Mouse (Mus musculus) layer of hippocampus, adult 8-10 months (tissue): ENCODE measurements around the gene Rrh. TPM values are rescaled to one million over a fixed set of nuclear protein-coding genes. Genes with fewer than 3 reads are reported as not detected.
"Not testable (repeated sequence)": the region's sequence is repeated elsewhere in the genome, so short reads cannot be mapped to it uniquely, and the experiment has no call there.

Experiments
- DNase-seq, 2 experiments: peaks; one replicate each; pipeline ENCODE4 v3.0.0; 2022; ENCODE audit warnings: low spot score in 2 of 2
- total RNA-seq, 4 experiments: library from RNA; stranded (reverse); gene quantifications; 2 replicates each; pipeline ENCODE4 v1.2.4; 2022

The Rrh gene
- total RNA-seq, 4 experiments from 2014 or later = 0.82 to 1.4 (median 0.98) TPM

DNA sequence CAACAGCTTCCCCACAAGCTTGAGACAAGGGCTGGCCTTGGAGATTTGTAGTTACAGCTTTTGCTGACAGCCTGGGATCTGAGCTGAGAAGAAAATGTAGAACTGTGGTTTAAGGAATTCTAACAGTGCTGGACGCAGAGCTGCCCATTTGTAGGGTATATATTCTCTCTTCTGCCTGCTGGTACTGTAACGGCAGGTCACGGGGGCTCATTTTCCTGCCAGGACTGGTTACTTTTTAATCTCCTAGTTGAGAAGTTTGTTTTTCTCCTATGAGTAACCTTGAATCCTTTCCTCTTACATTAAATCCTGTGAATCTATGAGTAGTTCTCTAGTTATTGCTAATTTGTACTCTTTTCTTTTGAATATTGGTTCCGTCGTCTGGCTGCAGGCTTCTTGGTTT lies 28.6 kb downstream of the Rrh start:
- no peak for DNase-seq

DNA sequence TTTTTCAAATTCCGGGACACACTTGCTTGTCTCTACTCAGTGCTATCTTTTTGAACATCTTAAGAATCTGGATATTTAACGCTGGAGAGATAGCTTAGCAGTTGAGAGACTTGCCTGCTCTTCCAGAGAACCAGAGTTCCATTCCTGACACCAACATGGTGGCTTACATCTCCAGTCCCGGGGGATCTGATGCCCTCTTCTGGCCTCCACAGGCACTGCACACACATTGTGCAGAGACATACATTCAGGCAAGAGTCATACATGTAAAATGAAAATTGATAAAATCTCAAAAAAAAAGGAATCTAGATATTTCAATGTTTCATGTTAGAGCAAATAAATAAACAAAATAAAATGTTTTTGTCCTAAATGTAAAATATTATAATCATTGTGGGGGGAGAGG lies 39.6 kb downstream of the Rrh start:
- no peak for DNase-seq

GRCm38 (mm10) chr3:129781435-129781834 lies 41.0 kb downstream of the Rrh start:
- DNase-seq = no peak

- DNase-seq = no peak
Observed at GRCm38 (mm10) chr3:129771210-129771609, 51.2 kb downstream of the Rrh start.

DNA sequence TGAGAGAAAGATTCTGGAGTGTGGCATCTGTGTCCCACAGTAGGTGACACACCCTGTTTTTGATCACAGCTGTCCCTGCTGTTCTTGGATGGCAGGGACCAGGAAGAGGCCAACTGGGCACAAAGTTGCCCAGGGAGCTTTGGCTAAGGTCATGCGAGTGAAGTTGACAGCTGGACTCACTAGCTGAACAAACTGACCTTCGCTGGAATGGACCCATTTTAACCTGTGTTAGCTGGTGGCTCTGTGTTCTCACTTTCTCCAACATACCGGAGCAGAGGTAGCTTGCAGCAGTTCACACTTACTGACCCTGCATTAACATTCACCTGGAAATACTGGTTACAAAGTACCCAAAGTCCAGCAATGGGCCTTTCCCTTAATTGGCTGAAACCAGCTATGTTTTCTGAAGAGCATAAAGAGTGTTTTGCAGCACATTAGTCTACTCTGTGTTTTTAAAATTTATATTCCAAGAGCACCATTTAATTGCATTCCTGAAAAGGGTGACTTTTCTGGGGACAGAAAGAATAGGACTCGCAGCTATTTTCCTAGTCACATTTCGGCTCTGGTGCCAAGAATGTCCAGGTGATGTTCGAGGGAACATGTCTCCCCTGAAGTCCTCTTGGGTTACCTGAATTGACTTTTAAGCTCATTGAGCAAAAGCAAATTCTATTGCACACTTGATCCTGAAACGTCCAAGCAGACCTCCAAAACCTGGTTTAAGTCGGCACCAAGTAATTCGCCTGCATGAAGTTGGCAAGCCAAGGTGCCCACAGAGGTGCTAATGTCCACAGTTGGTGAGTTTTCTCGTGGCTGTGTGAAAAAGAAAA lies 55.2 kb downstream of the Rrh start:
- DNase-seq = no peak

GRCm38 (mm10) chr3:129766106-129766505 lies 56.3 kb downstream of the Rrh start:
- DNase-seq = no peak

GRCm38 (mm10) chr3:129757599-129757998 lies 64.8 kb downstream of the Rrh start:
- DNase-seq = not testable (repeated sequence)

GRCm38 (mm10) chr3:129754650-129755604 lies 67.5 kb downstream of the Rrh start, which contains the start of gene Egf:
Gene Egf (minus strand): TSS chr3:129755316.
- no peak for DNase-seq

Other genes starting within 250 kb of the Rrh start
- 1 to 10 TPM; 1.2 to 4.9 (median 1.6) TPM for gene Egf, start 67.3 kb downstream of the Rrh start, total RNA-seq
- gene Lrit3, start 18.6 kb downstream of the Rrh start, total RNA-seq = under 1 TPM in 1 of 4 experiments, not detected in 3; 0.18 TPM
- 10 to 100 TPM; 41.6 to 52.6 (median 46.3) TPM for gene Gar1, start 8.8 kb upstream of the Rrh start, total RNA-seq
- under 1 TPM in 2 of 4 experiments, not detected in 2; 0.20 to 0.43 TPM for gene Cfi, start 13.3 kb upstream of the Rrh start, total RNA-seq
- 10 to 100 TPM; 19.3 to 23.8 (median 21.5) TPM for gene Pla2g12a, start 56.0 kb upstream of the Rrh start, total RNA-seq
- gene Casp6, start 78.8 kb upstream of the Rrh start, total RNA-seq = 10 to 100 TPM in 1 of 4 experiments, 1 to 10 TPM in 3; 5.5 to 10.3 (median 7.5) TPM
- gene Mcub, start 147.6 kb upstream of the Rrh start, total RNA-seq = 1 to 10 TPM; 1.8 to 5.1 (median 2.6) TPM
- gene Sec24b, start 239.0 kb upstream of the Rrh start, total RNA-seq = 10 to 100 TPM; 51.2 to 84.4 (median 72.7) TPM